Mouse (Mus musculus) common myeloid progenitor, adult 5-6 weeks (primary cell): Measurements from ENCODE around the gene Grin2d. TPM values are rescaled to one million over a fixed set of nuclear protein-coding genes. Genes with fewer than 3 reads are reported as not detected.
"Not testable (repeated sequence)": the region's sequence is repeated elsewhere in the genome, so short reads cannot be mapped to it uniquely, and the experiment has no call there.

Source experiments
- ATAC-seq: replicated peaks from 2 replicates; pipeline ENCODE4 v1.8.0; 2016; ENCODE audit warnings: low read depth, mild to moderate bottlenecking, moderate TSS enrichment, inconsistent platforms; ENCODE audit not compliant: poor library complexity, severe bottlenecking
- total RNA-seq: library from RNA; stranded (forward); fragments of 200-1000, 187-1606 nt; gene quantifications from 2 replicates; pipeline ENCODE4 v1.2.3, GENCODE M21; 2017

Grin2d gene
- total RNA-seq, 1 experiment from 2014 or later, result 0.23 TPM

DNA sequence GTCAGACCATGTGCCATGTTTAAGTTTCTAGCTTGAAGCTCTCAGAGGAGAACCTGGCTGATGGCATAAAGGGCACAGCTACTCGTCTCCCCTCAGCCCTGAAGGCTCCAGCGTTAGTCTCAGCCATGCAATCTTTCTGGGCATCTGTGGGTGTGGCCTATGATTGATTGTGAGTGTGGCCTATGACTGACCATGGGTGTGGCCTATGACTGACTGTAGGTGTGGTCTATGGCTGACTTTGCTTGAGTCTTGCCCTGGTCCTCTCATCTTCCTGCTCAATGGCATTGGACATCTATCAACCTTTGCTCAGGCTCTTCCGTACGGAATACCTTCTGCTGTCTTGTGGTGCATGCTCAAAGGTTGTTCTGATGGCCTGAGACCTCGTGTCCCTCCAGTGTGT is 23.4 kb upstream of the Grin2d start:
- peak; percentile 66 for ATAC-seq

DNA sequence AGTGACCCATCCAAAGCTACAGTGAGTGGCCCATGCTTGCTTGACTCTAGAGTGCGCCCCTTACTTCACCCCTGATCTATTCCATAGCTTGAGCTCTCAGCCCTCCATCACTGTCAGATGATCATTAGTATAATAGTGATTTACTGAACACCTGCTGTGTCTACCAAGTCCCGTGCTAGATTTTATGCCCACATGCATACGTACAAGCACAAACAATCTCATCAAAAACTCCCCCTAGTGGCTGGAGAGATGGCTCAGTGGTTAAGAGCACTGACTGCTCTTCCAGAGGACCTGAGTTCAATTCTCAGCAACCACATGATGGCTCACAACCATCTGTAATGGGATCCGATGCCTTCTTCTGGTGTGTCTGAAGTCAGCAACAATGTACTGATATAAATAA is 19.9 kb upstream of the Grin2d start:
- ATAC-seq, result not testable (repeated sequence)

DNA sequence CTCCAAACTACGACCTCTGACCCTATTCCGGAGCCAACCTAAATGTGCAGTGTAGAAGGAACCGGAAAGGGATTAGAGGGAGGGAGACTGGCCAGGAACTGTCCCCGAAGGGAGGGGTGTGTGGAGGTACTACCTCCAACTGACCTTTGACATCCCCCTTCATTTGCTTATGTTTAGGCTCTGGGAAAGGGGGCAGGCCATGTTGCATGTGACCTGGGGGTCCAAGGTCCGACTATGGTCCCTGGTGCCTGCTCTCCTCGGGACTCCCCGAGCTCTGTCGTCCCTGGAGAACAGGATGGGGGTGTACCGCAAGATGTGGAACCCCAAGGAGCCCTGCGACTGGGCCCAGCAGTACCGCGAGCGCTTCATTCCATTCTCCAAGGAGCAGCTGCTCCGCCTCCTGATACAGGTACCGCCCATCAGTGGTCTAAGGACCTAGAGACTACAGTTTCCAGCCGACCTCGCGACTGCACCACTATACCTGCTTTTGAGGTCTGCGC is 19.1 kb upstream of the Grin2d start:
- peak; percentile 43 for ATAC-seq

DNA sequence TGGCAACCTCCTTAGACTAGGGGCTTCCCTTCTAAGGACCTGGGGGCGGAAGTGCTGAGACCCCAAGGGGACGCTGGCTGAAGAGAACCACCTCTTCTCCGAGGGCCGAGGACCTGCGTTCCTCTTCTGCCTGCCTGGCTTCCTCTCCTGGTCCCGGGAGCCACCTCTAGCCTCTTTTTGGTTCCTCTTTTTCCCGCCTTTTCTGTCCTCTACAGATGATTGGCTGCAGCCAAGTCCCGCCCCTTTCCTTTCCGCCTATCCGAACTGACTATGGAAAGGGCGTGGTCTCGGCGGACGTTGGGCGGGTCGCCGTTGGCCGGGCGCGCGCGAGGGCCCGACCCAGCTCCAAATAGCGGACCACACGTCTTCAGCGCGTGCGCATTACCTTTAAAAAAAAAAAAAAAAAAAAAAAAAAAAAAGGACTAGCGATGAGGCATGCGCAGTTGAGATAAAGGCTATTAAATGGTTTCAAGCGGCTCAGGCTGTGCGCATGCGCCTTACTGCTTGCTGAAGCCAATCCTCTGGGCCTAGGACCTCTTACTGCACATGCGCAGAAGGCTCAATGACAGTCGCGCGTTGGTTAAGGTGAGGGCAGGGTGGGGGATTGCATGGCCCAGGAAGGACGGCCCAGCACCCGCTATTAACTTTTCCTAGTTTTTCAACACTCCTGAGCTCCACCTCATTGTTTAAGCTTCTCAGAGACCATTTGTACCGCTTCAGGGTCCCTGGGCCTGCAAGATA is 18.5 kb upstream of the Grin2d start, which contains the start of the genes Syngr4 and Tmem143:
TSS of gene Syngr4 (minus strand) at position 198 of the 741 bp plus-strand sequence.
TSS of gene Tmem143 (plus strand) at position 425 of the 741 bp plus-strand sequence.
- ATAC-seq, result peak; percentile 84

DNA sequence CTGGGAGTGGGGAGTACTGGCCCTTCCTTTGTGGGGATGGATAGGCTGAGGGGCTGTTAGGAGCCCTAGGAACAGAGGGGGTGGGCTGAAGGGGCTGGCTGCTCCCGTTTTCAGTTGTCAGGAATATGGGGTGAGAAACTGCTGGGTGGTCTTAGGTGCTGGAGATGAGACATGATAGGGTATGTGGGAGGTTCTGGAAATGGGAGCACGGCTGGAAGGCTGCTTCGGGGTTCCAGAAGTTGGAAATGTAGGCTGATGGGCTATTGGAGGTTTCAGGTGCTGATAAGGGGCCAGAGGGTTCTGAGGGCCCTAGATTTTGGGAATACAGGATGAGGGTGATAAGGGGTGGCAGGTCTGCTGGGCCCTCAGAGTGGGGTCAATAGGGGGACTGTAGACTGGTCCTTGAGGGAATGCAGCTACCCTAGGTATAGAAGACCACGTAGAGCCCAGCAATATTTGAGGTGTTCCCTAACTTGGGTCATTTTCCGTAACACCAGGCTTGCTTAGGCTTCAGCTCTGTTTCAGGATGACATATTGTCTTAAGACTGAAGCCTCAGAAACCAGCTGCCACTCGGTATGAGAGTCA is 17.8 kb upstream of the Grin2d start:
- no peak for ATAC-seq

DNA sequence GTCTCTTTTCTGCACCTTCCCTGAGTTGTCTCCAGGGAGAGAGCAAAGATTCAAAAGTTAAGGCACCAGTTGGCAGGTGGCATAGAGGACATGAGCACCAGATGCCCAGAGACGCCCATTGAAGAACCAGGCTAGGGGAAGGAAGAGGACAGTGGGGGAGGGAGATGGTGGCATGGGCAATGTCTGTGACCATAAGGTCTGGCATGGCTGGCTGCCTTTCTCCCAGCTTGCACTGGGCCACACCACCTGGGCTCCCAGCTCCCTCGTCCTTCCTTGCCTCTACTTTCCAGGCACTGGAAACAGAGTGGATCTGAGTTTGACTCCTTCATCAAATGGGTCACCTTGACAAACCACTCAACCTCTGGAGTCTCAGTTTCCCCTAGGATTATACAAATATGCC is 14.5 kb upstream of the Grin2d start:
- ATAC-seq, result no peak

DNA sequence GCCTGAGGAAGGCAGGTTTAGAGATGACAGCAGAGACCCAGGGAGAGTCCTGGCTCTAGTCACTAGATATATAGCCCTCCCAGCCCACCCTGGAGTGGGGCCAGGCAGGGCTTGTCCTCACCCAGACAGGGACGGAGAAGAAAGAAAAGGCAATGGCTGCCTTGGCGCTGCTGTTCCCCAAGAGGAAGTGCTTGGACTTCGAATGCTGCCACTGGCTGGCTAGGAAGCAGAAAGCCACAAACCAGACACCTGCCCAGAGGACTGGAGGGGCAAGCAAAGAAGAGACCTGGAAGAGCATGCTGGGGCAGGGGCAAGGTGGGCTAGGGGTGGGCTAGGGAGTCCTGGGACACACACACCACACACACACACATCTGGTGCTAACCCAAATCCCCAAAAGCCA is 9.1 kb upstream of the Grin2d start:
- ATAC-seq, result peak; percentile 52; the same call in 1 of the 2 replicates

DNA sequence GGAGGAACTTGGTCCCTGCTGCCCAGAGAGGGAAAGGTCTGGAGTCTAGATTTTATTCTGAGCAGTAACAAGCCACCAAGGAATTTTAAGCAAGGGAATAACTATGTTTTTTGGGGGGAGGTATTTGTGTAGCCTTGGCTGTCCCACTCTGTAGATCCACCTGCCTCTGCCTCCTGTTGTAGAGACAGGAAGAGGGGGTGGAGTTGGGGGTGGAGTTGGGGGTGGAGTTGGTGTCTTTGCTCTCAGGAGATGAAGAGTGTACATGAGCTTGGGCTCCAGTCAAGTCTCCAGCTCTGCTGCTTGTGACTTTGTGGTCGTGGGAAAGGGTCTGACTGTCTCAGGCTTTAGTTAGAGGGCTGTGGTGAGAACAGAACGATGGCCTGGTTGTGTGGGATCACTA is 2.8 kb upstream of the Grin2d start:
- ATAC-seq, result no peak

DNA sequence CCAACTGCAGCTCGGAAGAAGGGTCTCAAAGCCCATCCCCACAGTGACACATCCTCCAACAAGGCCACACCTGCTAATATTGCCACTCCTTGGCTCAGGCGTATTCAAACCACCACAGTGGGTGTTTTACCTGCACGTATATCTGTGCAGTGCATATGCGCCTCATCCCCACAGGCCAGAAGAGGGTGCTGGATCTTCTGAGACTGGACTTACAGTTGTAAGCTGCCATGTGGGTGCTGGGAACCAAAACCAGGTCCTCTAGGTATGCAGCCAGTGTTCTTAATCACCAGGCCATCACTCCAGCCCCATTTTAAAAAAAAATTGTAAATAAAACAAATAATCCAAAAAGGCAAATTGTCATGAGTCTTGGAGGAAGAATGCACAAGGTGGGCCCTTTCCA is 2.4 kb upstream of the Grin2d start:
- ATAC-seq, result no peak

DNA sequence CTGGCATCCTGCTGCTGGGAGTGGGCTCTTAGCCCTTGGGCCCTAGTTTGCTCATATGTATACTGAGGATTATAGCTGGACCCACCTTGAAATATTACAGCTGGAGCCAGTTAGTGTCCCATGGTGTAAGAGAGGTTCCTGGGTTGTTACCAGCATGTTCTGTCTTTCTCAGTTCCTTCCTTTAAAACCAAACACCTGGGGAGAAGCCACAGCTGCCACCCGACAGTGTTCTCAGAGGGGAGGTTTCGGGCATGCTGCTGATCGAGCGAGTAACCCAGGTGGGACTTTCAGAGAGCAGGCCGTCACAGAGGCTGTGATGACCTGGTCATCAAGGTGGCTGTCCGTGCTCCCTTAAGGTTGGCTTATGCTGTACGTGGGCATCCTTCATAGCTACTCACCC is 1.3 kb downstream of the Grin2d start:
- no peak for ATAC-seq

DNA sequence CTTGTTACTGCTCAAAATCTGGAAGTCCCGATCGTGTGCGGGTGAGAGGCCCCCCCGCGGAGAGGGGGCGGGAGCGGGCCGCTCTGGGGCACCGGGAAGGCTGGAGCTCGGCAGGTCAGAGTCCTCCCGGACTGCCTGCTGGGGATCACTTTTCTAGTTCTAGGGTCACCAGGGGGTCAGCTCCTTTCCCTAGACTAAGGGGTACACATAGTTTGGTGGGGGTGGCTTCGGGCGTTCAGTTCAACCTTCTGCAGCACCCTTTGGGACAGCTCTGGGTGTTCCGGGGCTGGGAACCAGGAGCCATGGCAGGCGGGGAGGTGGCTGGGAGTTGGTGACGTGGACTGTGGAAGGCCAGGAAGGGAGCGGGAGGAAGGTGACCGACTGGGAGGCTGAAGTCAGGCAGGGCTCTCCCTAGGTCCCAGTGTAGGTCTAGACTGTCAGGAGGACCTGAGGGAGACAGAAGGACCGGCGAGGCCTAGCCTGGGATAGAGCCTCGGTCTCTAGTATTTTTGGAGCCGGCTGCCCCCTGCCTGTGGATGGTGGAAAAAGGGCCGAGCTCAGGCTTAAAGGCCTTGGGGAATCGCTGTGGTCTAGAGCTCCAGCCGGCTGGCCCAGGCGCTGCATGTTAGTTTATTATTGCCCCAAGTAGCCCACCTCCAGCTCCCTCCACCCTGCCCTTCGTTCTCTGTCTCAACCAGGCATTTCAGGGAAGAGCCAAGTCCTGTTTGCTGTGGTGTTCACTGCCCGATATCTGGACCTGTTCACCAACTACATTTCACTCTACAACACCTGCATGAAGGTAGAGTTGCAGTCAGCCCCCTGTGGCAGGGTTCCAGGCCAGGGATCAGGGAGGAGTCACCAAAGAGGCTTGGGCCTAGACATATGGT is 4.9 kb downstream of the Grin2d start:
- peak; percentile 54 for ATAC-seq

DNA sequence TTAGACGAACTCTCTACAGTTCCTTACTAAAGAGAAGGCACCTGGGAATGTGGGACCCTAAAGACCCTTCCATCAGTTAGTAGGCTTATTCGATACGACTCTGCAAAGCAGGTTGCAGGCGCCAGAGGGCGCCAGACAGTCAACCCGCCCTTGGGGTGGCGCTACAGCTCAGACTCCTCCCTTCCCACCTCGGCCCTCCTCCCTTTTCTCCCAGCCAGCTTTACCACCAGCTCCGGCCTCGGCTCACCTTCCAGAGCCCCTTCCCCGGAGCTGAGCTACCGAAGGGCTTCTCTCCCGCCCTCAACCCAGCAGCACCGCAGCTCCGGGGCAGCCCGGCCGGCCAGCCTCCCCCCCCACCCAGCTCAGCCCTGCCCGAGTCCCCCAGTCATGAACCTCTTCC is 5.6 kb downstream of the Grin2d start, which contains the start of gene Kdelr1:
TSS of gene Kdelr1 (plus strand) at position 149 of the 400 bp plus-strand sequence.
- ATAC-seq, result peak; percentile 90

DNA sequence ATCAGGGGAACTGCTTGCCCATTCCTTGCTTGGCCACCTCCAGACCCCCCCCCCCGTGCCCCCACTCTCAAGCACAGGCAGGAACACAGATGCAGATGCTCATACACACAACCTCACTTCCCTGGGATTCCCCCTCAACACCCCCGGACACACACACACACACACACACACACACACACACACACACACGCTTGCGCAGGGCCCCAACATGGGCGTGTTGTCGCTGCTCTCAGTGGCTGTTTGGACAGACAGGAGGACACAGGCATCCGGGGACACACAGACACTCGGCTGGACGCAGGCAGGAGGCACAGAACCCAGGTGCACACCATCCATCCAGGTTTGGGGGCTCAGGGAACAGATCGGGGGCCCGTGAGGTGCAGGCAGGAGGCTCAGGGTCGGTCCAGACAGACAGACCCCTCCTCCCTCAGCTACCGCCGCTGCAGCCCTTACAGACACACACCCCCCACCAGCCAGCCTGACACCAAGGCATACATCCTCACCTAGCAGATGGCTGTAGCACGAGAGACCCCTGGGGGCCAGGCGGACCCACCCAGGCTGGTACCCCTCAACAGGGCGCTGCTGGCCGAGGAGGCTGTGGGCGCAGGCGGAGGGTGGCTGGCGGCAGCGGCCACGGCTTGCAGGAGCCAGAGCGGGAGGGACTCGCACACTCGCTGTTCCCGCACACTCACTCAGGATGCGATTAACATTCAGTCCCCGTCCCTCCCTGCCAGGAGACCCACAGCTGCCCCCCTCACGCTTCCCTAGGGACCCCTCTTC is 7.7 kb downstream of the Grin2d start:
- ATAC-seq, result no peak

DNA sequence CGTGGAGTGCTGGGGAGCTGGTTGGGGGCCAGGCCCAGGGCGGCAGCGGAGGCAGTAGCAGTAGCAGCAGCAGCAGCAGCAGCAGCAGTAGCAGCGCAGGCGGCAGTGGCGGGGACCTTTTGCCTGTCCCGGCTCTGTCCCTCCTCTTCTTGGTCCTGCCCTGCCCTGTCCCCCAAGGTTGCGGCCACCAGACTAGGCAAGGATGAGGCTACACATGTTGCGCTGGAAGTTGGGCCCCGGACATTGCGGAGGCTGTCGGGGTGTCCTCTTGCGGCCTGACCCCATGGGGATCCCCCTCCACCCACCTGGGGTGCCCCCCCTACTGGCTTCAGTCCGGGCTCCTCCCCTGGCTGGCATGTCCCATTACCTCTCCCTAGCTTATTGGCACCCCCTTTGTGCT is 8.4 kb downstream of the Grin2d start:
- ATAC-seq, result no peak

DNA sequence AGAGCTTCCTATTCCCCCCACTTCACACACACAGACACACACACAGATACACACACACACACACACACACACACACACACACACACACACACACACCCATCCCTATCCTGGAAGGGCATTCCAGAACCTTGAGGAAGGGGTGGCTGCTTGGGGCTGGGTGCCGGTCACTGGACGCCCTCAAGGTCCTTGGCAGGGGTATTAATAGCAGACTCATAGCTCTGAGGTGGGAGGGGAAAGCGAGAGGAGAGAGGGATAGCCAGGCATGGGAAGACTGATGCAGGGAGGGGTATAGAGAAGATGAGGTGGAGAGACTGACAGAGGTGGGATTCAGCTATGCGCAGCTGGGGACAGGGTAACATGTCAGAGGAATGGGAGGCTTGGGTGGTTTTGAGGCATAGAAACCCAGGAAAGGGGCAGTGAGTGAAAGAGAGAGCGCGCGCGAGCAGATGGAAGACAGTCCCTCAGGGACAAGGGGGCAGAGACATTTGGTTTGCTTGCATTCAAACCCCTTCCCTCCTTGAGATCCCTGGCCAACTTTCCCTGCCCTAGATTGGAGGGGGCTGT is 9.0 kb downstream of the Grin2d start:
- no peak for ATAC-seq

DNA sequence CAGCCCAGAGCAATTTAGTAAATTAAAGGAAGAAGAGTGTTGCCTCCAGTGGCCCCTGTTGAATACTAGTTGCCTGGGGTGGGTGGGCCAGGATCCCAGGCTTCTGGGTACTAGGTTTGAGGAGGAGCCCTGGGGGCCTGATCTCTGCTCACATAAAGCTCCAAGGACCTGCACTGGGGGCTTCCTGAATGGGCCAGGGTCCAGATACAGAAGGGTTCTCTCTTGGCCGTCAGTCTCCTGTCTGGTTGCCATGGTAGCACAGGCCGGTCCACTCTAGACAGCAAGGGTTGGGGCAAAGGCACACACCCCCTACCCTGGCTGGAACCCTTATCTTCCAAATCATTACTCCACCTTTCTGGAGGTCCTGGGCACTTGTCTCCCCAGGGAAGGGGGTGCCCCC is 10.3 kb downstream of the Grin2d start:
- no peak for ATAC-seq

DNA sequence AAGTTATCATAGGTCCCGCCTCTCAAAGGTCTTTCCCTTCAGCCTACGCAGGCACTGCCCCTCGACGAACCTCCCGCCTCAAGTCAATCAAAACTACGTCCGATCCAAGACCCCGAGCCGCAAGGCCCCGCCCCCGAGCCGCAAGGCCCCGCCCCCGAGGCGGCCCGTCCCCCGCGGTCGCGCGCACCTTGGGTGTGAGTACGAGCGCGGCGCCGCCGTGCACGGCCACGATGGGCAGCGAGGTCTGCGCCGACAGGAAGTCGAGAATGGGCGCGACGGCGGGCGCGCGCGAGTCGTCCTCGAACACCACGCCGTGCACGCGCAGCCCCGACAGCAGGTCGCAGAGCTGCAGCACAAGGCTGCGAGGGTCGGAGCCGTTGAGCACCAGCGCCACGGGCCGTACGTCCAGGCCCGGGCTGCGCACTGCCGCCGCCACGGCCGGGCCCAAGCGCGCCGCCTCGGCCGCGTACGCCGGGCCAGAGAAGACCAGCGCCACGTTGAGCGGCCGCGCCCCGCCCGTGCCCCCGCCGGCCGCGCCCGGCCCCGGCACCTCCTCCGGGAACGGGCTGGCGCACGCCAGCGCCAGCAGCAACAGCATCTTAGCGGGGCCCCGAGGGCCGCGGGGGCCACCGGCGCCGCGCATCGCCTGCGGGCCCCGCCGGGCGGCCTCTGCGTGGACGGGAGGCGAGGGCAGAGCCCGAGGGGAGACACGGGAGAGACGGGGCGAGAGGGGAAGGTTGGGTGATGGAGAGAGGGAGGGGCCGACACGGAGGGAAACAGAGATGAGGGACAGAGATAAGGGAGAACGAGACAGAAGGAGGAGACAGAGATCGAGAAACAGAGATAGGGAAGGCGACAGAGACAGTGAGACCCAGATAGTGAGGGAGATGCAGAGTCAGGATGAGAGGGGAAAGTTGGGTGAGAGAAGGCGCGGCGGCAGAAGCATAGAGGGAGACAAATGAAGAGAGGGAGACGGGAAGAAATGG is 12.0 kb downstream of the Grin2d start:
- peak; percentile 61 for ATAC-seq

DNA sequence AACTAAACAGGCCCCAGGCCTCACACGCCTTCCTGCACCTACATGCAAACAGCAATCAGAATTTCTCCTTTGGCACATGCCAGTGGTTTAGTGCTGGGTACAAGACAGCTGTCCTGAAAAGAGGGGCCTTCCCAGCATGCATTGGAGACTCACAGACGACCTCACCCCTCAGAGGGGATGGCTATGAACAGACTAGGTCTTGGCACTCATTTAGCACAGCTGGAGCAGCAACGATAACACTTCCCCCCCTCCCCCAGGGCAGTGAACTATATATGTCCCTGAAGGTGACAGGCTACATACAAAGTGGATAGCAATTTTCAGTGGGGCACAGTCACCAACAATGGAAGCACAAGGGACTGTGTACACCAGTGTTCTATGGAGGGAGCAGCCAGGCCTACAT is 13.7 kb downstream of the Grin2d start:
- no peak for ATAC-seq
